Mouse (Mus musculus): ENCODE measurements at regions not wholly inside any gene's neighbourhood (a gene's known extent, or its start where the extent isn't known, plus 50 kb on each side); places are given as distances from the start of the nearest gene placed in this dataset.

DNA sequence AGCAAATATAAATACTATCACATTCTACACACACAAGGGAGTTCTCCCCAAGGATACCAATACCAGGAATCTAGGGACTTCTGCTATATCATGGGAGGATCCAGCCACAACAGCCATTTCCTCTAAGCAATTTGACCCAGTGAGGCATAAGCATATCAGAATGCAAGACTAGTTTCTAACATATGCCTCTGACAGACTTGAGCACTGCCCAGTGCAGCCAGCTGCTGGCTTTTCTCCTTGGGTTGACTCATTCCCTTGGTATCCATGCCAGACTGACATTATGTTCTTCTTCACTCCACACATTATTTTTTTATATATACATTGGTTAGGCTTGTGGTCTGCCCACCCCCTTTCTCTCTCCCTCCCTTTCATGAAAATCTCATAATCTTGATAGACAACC is 103.8 kb upstream of the Smarca2 start:
- no peaks in the 10 kb centered on the region for H3K36me3 ChIP-seq
- H3K4me2 ChIP-seq: no peak overlapping the region
- H3K9me3 ChIP-seq: peaks cover 7% of the 10 kb centered on the region; the same call in 1 of the 2 replicates
- no peak overlapping the region for H3K4me3 ChIP-seq
- no peak for ATAC-seq (ENCODE audit: low read depth)
- no peaks in the 10 kb centered on the region for H3K27me3 ChIP-seq
- no peak overlapping the region for H3K9ac ChIP-seq
- no peaks in the 10 kb centered on the region for H3K4me1 ChIP-seq (replicated peaks)
- H3K27ac ChIP-seq (replicated peaks): no peak overlapping the region

DNA sequence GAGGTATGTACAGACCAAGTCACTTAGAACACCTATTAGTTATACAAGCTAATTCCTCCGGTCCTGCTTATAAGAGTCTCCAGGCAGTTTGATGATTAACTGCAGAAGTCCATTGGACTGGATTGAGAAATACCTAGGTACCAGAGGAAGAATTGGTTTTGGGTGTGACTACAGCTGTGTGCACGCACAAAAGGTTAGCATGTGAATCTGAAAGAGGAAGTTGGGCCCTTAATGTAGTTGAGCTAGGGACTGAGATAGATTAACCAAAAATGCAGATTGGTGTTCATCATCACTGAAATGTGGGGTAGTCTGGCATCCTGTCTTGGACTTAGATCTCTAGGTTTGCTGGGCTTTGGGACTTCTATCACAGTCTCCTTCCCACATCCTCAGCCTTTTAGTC is 100.8 kb upstream of the Smarca2 start:
- 96% methylated on average over 2 of the region's 2 CpGs for WGBS
- no peak overlapping the region for H3K4me2 ChIP-seq
- H3K4me3 ChIP-seq: no peak overlapping the region
- H3K9me3 ChIP-seq: peaks cover 7% of the 10 kb centered on the region; the same call in 1 of the 2 replicates
- no peaks in the 10 kb centered on the region for H3K27me3 ChIP-seq
- peaks cover 11% of the 10 kb centered on the region for H3K4me1 ChIP-seq (replicated peaks)
- ATAC-seq (ENCODE audit: low read depth): no peak
- no peaks in the 10 kb centered on the region for H3K36me3 ChIP-seq
- no peak overlapping the region for H3K9ac ChIP-seq
- no peak overlapping the region for H3K27ac ChIP-seq (replicated peaks)

DNA sequence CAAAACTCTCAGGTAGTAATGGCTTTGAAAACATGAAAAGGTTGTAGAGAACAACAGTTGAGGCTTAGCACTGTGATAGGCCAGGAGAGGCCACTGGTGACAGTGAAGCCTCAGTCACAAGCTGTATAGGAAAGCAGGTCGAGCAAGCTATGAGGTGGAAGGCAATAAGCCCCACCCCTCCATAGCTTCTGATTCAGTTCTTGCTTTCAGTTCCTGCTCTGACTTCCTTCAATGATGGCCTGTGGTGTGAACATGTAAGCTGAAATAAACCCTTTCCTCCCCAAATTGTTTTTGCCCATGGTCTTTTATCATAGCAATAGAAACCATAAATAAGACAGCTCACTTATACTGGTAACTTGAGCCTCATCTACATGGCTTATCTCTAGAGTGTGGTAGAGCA is 98.0 kb upstream of the Smarca2 start:
- no peak for ATAC-seq (ENCODE audit: low read depth)
- H3K36me3 ChIP-seq: no peaks in the 10 kb centered on the region
- H3K4me1 ChIP-seq (replicated peaks): peaks cover 18% of the 10 kb centered on the region
- no peak overlapping the region for H3K4me3 ChIP-seq
- 77% methylated on average over 1 of the region's 1 CpGs for WGBS
- peaks cover 7% of the 10 kb centered on the region; the same call in 1 of the 2 replicates for H3K9me3 ChIP-seq
- H3K9ac ChIP-seq: no peak overlapping the region
- H3K27me3 ChIP-seq: no peaks in the 10 kb centered on the region
- no peak overlapping the region for H3K27ac ChIP-seq (replicated peaks)
- no peak overlapping the region for H3K4me2 ChIP-seq

DNA sequence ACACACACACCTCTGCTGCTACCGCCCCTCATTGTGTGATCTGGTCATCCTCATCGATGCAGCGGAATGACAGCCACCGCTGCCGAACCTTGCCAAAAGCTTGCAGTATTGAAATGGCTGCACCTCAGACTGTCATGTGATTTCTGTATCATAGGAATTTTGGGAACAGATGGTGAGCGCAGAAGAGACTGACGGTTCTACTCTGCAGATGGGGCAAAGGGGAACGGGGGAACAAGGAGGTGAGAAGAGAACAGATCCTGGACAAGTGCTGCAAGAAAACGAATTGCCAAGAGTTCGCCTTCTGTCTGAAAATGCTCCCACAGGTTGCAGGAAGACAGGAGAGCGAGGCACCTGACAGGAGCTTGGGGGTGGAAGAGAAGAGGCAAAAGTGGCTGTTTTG is 96.9 kb upstream of the Smarca2 start:
- Histone ChIP-seq H3K27ac (replicated peaks) (peak overlapping the region; percentile 62), H3K4me3 (no peak overlapping the region), H3K36me3 (no peaks in the 10 kb centered on the region), H3K9ac (no peak overlapping the region), H3K9me3 (peaks cover 7% of the 10 kb centered on the region; the same call in 1 of the 2 replicates), H3K4me2 (peak overlapping the region; percentile 34), H3K4me1 (replicated peaks) (peaks cover 18% of the 10 kb centered on the region), H3K27me3 (no peaks in the 10 kb centered on the region)
- no peak for ATAC-seq (ENCODE audit: low read depth)
- 72% methylated on average over 11 of the region's 11 CpGs for WGBS

DNA sequence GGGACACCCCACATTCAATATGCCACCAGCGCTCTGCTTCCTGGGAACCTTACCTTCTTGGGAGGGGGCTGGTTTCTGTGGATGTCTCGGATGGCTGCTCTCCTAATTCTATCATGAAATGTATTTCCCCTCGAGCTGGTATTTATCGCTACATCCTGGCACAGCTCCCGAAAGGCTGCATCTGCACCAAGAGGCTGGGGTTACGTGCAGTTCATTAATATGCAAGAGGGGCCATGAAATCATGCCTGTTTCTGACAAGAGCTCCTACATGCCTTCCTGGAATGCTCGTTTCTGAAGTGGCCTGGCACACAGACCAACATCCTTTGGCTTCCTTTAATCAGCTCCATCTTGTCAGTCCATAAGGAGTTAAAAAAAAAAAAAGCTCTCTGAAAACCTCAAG is 96.2 kb upstream of the Smarca2 start:
- Histone ChIP-seq H3K9ac (no peak overlapping the region), H3K36me3 (no peaks in the 10 kb centered on the region), H3K4me3 (0 out of 2 replicates have a peak overlapping the region, but pooled peaks have one; percentile 7), H3K9me3 (peaks cover 7% of the 10 kb centered on the region; the same call in 1 of the 2 replicates), H3K4me1 (replicated peaks) (peaks cover 18% of the 10 kb centered on the region), H3K27ac (replicated peaks) (peak overlapping the region; percentile 62), H3K4me2 (peak overlapping the region; percentile 34), H3K27me3 (no peaks in the 10 kb centered on the region)
- 24% methylated on average over 7 of the region's 7 CpGs for WGBS
- peak; percentile 84 for ATAC-seq (ENCODE audit: low read depth)

DNA sequence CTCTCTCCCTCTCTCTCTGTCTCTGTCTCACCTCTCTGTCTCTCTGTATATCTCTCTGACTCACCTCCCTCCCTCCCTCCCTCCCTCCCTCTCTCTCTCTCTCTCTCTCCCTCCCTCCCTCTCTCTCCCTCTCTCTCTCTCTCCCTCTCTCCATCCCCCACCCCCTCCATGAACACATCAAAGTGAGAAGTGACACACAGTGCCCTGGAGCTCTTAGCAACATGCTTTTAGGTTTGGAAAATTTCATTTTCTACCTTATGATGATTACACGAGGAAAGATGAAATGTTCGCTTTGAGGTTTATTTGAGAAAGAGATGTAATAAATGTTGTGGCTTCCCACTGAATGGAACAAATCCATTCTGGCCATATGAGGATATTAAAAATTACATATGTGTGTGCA is 95.6 kb upstream of the Smarca2 start:
- Histone ChIP-seq H3K27ac (replicated peaks) (peak overlapping the region; percentile 62), H3K4me3 (no peak overlapping the region), H3K4me1 (replicated peaks) (peaks cover 18% of the 10 kb centered on the region), H3K4me2 (no peak overlapping the region), H3K36me3 (no peaks in the 10 kb centered on the region), H3K9me3 (peaks cover 7% of the 10 kb centered on the region; the same call in 1 of the 2 replicates), H3K9ac (no peak overlapping the region), H3K27me3 (no peaks in the 10 kb centered on the region)
- 70% methylated on average over 2 of the region's 2 CpGs for WGBS
- ATAC-seq (ENCODE audit: low read depth): no peak; the same call in 1 of the 2 replicates

DNA sequence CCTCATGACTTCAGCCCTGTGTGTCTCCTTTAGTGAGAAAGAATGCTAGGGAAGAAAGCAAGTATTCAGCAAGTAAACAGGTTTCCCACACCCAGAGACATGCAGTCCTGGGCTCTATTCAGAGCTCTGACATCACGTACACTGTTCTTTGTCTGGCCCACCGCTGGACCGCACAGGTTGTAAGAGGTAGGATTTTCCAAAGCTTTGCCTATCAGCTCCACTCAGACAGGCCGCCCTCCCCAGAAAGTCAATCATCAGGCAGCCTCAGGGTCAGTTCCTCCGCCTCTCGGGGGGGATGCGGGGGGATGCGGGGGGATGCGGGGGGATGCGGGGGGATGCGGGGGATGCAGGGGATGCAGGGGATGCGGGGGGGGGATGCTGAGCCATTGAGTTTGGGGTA is 94.7 kb upstream of the Smarca2 start:
- Histone ChIP-seq H3K9ac (no peak overlapping the region), H3K4me2 (no peak overlapping the region), H3K27me3 (no peaks in the 10 kb centered on the region), H3K27ac (replicated peaks) (peak overlapping the region; percentile 38; the same call in 1 of the 2 replicates), H3K36me3 (no peaks in the 10 kb centered on the region), H3K9me3 (peaks cover 6% of the 10 kb centered on the region; the same call in 1 of the 2 replicates), H3K4me1 (replicated peaks) (peaks cover 18% of the 10 kb centered on the region), H3K4me3 (no peak overlapping the region)
- WGBS: 81% methylated on average over 10 of the region's 12 CpGs
- no peak for ATAC-seq (ENCODE audit: low read depth)

DNA sequence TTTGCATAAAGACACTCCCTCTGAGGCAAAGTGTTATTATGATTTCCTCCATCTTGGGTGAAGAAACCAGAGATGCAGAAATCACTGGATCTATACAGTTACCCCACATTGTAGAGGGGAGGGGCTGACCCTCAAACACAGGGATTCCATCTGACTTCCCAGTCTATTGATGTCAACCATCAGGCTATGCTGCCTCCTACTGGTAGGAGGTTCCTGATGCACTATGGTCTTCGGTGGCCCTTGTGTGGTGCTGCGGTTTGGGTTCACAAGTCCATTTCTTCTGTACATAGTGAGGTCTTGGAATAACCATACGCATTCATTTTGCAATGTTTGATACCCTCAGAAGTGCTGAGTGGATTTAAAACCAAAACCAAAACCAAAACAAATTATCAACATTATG is 94.0 kb upstream of the Smarca2 start:
- Histone ChIP-seq H3K27ac (replicated peaks) (no peak overlapping the region), H3K4me3 (no peak overlapping the region), H3K4me1 (replicated peaks) (peaks cover 18% of the 10 kb centered on the region), H3K36me3 (no peaks in the 10 kb centered on the region), H3K9ac (no peak overlapping the region), H3K4me2 (no peak overlapping the region), H3K27me3 (no peaks in the 10 kb centered on the region), H3K9me3 (no peaks in the 10 kb centered on the region)
- no peak for ATAC-seq (ENCODE audit: low read depth)
- WGBS: 89% methylated on average over 3 of the region's 3 CpGs

DNA sequence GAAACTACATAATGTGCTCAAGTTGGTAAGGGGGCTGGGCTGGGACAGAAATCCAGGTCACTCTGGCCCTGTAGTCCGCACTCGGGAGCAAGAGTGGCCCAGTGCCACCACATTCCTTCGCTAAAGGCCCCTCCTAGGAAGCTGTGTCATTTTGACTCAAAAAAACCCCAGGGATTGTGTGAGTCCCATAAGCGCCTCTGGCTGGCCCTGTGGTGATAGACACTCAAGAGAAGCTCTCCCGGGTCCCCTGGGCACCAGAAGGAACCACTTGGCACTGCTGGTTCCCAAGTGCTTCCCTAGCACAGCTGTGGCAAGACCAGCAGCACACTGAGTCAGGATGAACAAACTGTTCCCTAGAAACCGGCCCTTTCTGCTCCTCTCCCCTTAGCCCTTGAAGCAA is 93.1 kb upstream of the Smarca2 start:
- no peaks in the 10 kb centered on the region for H3K27me3 ChIP-seq
- H3K36me3 ChIP-seq: no peaks in the 10 kb centered on the region
- no peaks in the 10 kb centered on the region for H3K9me3 ChIP-seq
- no peak overlapping the region for H3K27ac ChIP-seq (replicated peaks)
- WGBS: 80% methylated on average over 6 of the region's 6 CpGs
- no peak for ATAC-seq (ENCODE audit: low read depth)
- no peak overlapping the region for H3K4me3 ChIP-seq
- H3K9ac ChIP-seq: no peak overlapping the region
- H3K4me2 ChIP-seq: no peak overlapping the region
- H3K4me1 ChIP-seq (replicated peaks): peaks cover 18% of the 10 kb centered on the region

DNA sequence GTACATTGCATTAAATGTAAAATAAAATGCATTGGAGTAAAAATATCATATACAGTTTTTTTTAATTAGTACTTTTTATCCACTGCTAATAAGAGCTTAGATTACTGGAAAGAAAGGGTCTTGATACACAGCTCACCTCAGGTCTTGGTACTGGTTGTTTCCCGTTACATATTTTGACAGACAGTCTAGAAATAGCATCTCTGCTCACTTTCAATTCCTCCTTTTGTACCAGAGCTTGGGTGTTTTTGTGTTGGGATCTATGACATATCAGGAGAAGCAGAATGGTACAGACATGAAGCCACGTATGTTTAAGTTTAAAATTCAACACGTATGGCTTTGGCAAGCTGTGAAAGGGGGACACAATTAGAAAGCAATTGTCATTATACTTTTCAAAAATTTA is 80.3 kb upstream of the Smarca2 start:
- H3K9ac ChIP-seq: no peak overlapping the region
- H3K27me3 ChIP-seq: peaks cover 3% of the 10 kb centered on the region; the same call in 1 of the 2 replicates
- H3K36me3 ChIP-seq: no peaks in the 10 kb centered on the region
- ATAC-seq (ENCODE audit: low read depth): no peak
- no peaks in the 10 kb centered on the region for H3K9me3 ChIP-seq
- 0 out of 2 replicates have a peak, but pooled peaks cover 6% of the 10 kb centered on the region for H3K4me1 ChIP-seq (replicated peaks)
- 93% methylated on average over 3 of the region's 3 CpGs for WGBS
- H3K27ac ChIP-seq (replicated peaks): no peak overlapping the region
- H3K4me3 ChIP-seq: no peak overlapping the region
- no peak overlapping the region for H3K4me2 ChIP-seq

DNA sequence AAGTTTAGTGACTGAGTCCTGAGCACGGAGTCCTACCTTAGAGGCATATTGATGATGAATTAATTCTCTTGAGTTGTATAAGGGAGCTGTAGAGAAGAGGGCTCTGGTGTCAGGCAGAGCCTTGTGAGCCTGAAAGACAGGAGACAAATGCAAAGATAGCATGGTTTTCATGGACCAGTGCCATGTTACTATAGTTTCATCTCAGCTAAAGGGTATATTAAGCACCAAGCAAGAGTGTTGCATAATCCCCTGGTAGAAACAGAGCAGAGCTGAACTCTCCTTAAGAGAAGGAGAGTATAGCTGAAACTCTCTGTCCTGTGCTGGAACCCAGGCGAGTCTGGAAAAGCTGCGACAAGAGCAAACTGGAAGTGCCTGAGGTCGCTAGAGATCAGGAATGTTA is 73.5 kb upstream of the Smarca2 start:
- no peak overlapping the region for H3K9ac ChIP-seq
- H3K4me3 ChIP-seq: no peak overlapping the region
- ATAC-seq (ENCODE audit: low read depth): no peak
- 71% methylated on average over 4 of the region's 4 CpGs for WGBS
- H3K9me3 ChIP-seq: no peaks in the 10 kb centered on the region
- no peak overlapping the region for H3K4me2 ChIP-seq
- no peak overlapping the region for H3K27ac ChIP-seq (replicated peaks)
- peaks cover 12% of the 10 kb centered on the region; the same call in 1 of the 2 replicates for H3K4me1 ChIP-seq (replicated peaks)
- no peaks in the 10 kb centered on the region for H3K36me3 ChIP-seq
- H3K27me3 ChIP-seq: no peaks in the 10 kb centered on the region

DNA sequence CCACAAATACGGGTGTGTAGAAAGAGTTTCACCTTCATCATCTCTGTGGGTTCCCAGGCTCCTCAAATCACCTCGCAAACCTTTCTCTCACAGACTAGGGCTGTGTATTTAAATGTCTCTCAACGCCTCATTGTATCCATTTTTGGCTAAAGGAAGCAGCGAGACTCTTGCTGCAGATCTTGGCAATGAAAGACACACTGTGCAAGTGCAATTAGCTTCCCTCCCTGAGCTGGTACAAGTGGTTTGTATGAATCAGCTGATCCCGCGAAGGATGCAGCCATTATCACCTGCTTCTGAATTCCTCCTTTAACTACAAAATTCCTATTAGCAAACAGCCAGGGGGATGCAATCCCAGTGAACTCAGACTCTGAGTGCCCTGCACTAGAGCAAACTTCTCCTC is 72.3 kb upstream of the Smarca2 start:
- Histone ChIP-seq H3K4me3 (no peak overlapping the region), H3K27ac (replicated peaks) (peak overlapping the region; percentile 43)
- WGBS: 58% methylated on average over 6 of the region's 6 CpGs

DNA sequence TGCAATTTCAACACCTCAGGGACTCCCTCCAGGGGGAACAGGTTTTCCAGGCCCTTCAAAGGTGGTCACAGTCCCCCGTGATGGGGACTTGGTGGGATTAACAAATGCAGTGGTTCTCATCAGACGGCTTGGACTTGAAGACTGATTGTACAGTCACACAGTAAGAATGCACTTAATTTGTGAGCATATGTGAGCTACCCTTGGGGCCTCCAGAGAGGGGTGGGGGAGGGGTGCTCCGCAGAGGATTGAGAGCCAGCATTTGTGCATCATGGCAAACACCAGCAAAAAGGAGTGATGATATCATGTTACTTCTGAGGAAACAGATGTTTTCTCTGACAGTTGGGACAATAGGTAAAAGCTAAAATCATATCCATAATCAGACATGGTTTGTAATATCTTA is 59.2 kb upstream of the Smarca2 start:
- no peaks in the 10 kb centered on the region; the same call in 1 of the 2 replicates for H3K27me3 ChIP-seq
- no peak overlapping the region for H3K4me3 ChIP-seq
- no peak overlapping the region for H3K9ac ChIP-seq
- H3K27ac ChIP-seq (replicated peaks): no peak overlapping the region
- H3K36me3 ChIP-seq: no peaks in the 10 kb centered on the region
- whole genome bisulfite sequencing: 48% methylated on average over 3 of the region's 3 CpGs
- peaks cover 44% of the 10 kb centered on the region for H3K4me1 ChIP-seq (replicated peaks)
- 0 out of 2 replicates have a peak, but pooled peaks cover 6% of the 10 kb centered on the region for H3K9me3 ChIP-seq
- ATAC-seq (ENCODE audit: low read depth): no peak
- H3K4me2 ChIP-seq: no peak overlapping the region

More for the DNA sequence above, 72.3 kb upstream of the Smarca2 start:
- Histone ChIP-seq H3K36me3 (no peaks in the 10 kb centered on the region), H3K9me3 (no peaks in the 10 kb centered on the region), H3K4me2 (no peak overlapping the region), H3K27me3 (no peaks in the 10 kb centered on the region), H3K9ac (no peak overlapping the region), H3K4me1 (replicated peaks) (peaks cover 12% of the 10 kb centered on the region; the same call in 1 of the 2 replicates)
- ATAC-seq (ENCODE audit: low read depth): no peak
